Mouse (Mus musculus) CD4-positive, CD25-positive, alpha-beta regulatory T cell (primary cell): ENCODE results near the gene Mut. TPM values are rescaled to one million over a fixed set of nuclear protein-coding genes. Genes with fewer than 3 reads are reported as not detected.

Experiments
- polyA plus RNA-seq: library from polyadenylated mRNA; unstranded; fragments of 100-300 nt; shearing (Covaris generic); gene quantifications from one replicate; pipeline ENCODE4 v1.2.1, GENCODE M21; 2017

Gene Mut
- 21.4 TPM for polyA plus RNA-seq

DNA sequence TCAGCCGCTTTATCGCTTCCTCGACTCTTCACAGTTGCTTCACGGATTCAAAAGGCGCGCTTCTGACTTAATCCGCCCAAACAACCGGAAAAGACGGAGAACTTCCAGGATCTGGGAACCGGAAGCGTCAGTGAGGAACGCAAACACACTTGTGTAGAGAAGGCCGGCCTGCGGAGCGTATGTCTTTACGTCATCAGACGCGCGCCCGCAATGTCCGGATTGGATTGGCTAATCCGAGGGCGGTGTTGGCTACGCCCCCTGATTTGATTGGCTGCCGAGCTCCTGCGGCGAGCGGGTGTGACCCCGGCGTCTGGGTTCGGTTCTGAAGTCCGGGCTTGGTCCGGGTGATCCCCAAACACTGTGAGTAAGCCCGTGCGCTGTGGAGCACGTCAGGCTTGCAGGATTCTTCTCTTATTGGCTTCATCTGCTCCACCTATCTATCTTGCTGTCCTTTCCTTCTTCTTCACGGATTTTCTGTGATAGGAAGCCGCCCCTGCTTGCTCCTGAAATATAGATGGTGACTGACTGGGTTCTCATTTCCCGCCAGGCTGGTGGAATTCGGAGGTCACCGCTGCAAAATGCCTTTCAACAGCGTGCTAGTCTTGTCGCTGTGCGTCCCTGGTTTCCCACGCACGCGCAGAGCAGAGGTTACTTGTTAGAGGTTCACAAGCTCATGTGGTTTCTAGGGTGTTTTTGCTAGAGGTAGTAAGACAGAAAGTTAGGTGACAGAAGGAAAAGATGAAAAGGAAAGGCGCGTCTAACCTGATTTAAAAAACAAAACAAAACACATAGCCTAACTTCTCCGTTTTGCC, at the start of gene Mut, which contains the start of gene Cenpq:
Gene Mut (plus strand): TSS at position 266 of the 812 bp plus-strand sequence.
Gene Cenpq (minus strand): TSS at position 628 of the 812 bp plus-strand sequence.

GRCm38 (mm10) chr17:40914250-40914649, 20.2 kb upstream of the Mut start, which contains the start of gene Glyatl3:
Gene Glyatl3, minus strand, starts transcription at chr17:40914350.

Other genes with a start within 250 kb of the Mut start
- gene Esp1, start 207.6 kb upstream of the Mut start, polyA plus RNA-seq = not detected
- not detected for gene Crisp2, start 127.7 kb upstream of the Mut start, polyA plus RNA-seq
- gene Rhag, start 123.6 kb upstream of the Mut start, polyA plus RNA-seq = 0.07 TPM
- 0.47 TPM for gene 9130008F23Rik, start 54.1 kb upstream of the Mut start, polyA plus RNA-seq
- not detected for gene Glyatl3, start 20.3 kb upstream of the Mut start, polyA plus RNA-seq
- 25.1 TPM for gene Cenpq, start 362 bp downstream of the Mut start, polyA plus RNA-seq